Mouse (Mus musculus) kidney, adult 2 months (tissue): ENCODE data around the gene Usp31. TPM values are rescaled to one million over a fixed set of nuclear protein-coding genes. Genes with fewer than 3 reads are reported as not detected.

Experiments
- DNase-seq: peaks from one replicate; pipeline ENCODE4 v3.0.0; 2021
- H3K27ac ChIP-seq: fragments of 200-500 bp; 2 replicates; pipeline ENCODE4 v1.5.1; 2012; ENCODE audit warnings: low read depth, low read length, control low read depth, inconsistent platforms; ENCODE audit not compliant: insufficient read depth
- H3K27me3 ChIP-seq: fragments of 200-500 bp; replicated peaks from 2 replicates; pipeline ENCODE4 v1.6.1; 2012; ENCODE audit warnings: mild to moderate bottlenecking, moderate library complexity, low read length, inconsistent platforms; ENCODE audit not compliant: control insufficient read depth, insufficient read depth
- H3K36me3 ChIP-seq: fragments of 200-500 bp; 2 replicates; pipeline ENCODE4 v1.6.1; 2012; ENCODE audit warnings: mild to moderate bottlenecking, moderate library complexity, low read length, inconsistent platforms; ENCODE audit not compliant: control insufficient read depth, insufficient read depth
- H3K4me1 ChIP-seq: fragments of 200-500 bp; 2 replicates; pipeline ENCODE4 v1.6.1; 2011; ENCODE audit warnings: low read length; ENCODE audit not compliant: control insufficient read depth, insufficient read depth
- H3K4me3 ChIP-seq: fragments of 200-500 bp; 2 replicates; pipeline ENCODE4 v1.5.1; 2011; ENCODE audit warnings: mild to moderate bottlenecking, low read depth, low read length, control low read depth; ENCODE audit not compliant: insufficient read depth
- CTCF ChIP-seq: fragments of 200-500 bp; conservative IDR thresholded peaks from 2 replicates; pipeline ENCODE4 v1.5.1; 2011; ENCODE audit warnings: low read depth, mild to moderate bottlenecking, control low read depth, low read length, moderate library complexity, mixed read lengths; ENCODE audit not compliant: insufficient read depth, insufficient read length
- POLR2A ChIP-seq: fragments of 200-500 bp; IDR thresholded peaks from one replicate; pipeline ENCODE4 v1.6.1; 2011; ENCODE audit warnings: low read depth, low read length, control low read depth
- WGBS: fragments of 180-500 bp; shearing (Covaris S2); methylation state at CpG from one replicate; pipeline ENCODE4 v1.1.7; 2018; 5-methylcytosine and 5-hydroxymethylcytosine counted together
- polyA plus RNA-seq: library from polyadenylated mRNA; depleted of rRNA; stranded (reverse); fragments of >200 nt; gene quantifications from 2 replicates; pipeline ENCODE4 v1.2.3, GENCODE M21; 2012

Gene Usp31
- polyA plus RNA-seq, 1 experiment = 3.7 TPM

- DNase-seq = no peak
- no peaks in the 10 kb centered on the region for H3K27me3 ChIP-seq
- H3K27ac ChIP-seq = no peak overlapping the region
- peaks cover 3% of the 10 kb centered on the region; the same call in 1 of the 2 replicates for H3K36me3 ChIP-seq
- no peak overlapping the region for H3K4me3 ChIP-seq
- no peak for TF ChIP-seq POLR2A
- TF ChIP-seq CTCF = no peak
- no peaks in the 10 kb centered on the region for H3K4me1 ChIP-seq
- 88% methylated on average over 7 of the region's 7 CpGs for WGBS
Measured at GRCm38 (mm10) chr7:121658866-121659265, 48.2 kb downstream of the Usp31 start.

DNA sequence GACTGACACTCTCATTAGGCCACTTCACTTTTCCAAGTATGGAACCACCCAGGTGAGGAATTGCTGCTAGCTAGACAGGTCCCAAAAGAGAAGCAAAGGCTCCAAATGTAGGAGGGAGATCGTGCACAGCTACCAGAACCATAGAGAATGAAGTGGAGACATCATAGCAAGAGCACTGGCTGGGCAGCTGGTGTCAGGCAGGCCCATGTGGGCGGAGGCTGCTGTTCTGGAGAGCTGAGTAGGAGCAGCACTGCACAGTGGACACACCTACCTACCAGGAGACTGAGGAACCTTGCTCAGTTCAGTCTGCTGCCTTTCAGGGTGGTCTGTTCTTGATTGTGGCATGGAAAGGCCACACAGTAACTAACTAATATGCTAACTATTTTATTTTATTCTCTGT lies 52.4 kb downstream of the Usp31 start:
- Histone ChIP-seq H3K4me3 (no peak overlapping the region), H3K27ac (no peak overlapping the region), H3K27me3 (no peaks in the 10 kb centered on the region), H3K4me1 (no peaks in the 10 kb centered on the region), H3K36me3 (peaks cover 7% of the 10 kb centered on the region)
- no peak for DNase-seq
- WGBS = 96% methylated on average over 2 of the region's 2 CpGs
- TF ChIP-seq POLR2A (no peak), CTCF (no peak)

DNA sequence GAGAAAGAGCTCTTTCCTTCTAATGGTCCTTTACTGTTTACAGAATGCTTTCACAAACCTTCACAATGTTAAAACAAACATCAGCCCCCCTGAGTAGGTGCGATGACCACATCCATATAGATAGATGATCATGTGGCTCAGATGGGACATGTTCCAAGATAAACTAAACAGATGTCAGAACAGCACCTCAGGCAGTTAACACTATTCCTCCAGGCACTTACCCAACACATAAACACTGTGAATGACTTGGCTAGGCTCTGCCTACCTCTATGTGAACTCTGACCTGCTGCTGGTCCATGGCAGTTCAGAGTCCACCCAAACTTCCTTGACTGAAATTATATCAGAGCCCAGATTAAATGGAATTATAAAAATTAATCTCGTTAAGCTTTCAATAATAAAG lies 54.4 kb downstream of the Usp31 start:
- Histone ChIP-seq H3K4me1 (no peaks in the 10 kb centered on the region), H3K27ac (no peak overlapping the region), H3K4me3 (no peak overlapping the region), H3K36me3 (peaks cover 4% of the 10 kb centered on the region), H3K27me3 (no peaks in the 10 kb centered on the region)
- TF ChIP-seq CTCF = no peak
- no peak for TF ChIP-seq POLR2A
- 78% methylated on average over 2 of the region's 2 CpGs for WGBS
- DNase-seq = no peak

DNA sequence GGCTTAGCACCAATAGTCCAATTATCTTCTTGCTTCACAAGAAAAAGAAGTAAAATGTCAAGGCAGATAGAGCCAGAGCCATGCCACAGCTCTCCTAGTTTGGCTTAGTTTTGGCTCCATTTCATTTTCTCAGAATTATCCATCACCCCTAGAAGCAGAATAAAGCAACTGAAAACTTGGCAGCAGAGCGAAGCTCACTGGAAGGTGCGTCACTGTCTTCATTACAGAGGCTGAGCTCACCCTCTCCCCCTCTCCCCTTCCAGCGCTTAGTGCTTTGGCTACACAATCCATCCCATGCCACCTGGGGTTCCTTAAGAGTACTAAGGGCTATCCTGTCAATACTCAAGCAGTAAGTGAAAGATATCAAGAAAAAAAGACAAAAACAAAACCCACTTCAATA lies 56.3 kb downstream of the Usp31 start:
- Histone ChIP-seq H3K4me1 (no peaks in the 10 kb centered on the region), H3K27ac (no peak overlapping the region), H3K4me3 (no peak overlapping the region), H3K36me3 (peaks cover 4% of the 10 kb centered on the region), H3K27me3 (no peaks in the 10 kb centered on the region)
- TF ChIP-seq POLR2A = no peak
- TF ChIP-seq CTCF = no peak
- WGBS = 94% methylated on average over 3 of the region's 3 CpGs
- no peak for DNase-seq

DNA sequence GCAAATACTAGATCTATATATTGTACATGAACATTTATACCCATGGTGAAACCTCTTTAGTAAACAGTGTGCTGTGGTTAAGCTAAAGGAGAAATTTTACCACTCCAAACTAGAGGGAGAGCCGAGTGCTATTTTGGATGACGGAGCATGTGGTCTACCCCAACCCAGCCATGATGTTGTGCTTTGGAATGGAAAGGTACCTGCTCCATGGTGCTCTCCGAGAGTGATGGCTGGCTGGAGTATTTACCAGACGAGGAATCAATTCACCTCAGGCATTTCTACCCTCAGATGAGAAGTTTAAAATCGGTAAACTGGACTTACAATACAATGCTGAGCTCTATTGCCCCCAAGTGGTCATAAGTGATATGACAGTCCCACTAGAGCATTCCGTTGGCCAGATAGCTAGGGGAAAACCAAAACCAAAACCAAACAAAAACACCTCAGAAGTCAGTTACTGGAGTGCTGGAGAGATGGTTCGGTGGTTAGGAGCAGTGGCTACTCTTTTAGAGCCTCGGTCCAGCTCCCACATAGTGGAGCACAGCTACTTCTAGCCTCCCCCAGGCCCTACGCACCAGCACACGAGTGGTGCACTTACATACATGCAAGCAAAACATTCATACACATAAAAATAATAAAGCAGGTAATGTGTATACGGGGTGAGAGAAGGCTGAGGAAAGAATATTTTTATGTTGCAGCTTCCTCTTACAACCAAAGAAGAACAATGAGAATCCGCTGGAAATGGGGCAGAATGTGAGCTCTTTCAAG lies 65.9 kb downstream of the Usp31 start:
- WGBS = 49% methylated on average over 12 of the region's 12 CpGs

GRCm38 (mm10) chr7:121636732-121637131 lies 70.3 kb downstream of the Usp31 start:
- no peaks in the 10 kb centered on the region for H3K27me3 ChIP-seq
- H3K27ac ChIP-seq = no peak overlapping the region
- no peaks in the 10 kb centered on the region for H3K36me3 ChIP-seq
- WGBS = 61% methylated on average over 5 of the region's 5 CpGs
- no peak for DNase-seq
- H3K4me1 ChIP-seq = no peaks in the 10 kb centered on the region
- TF ChIP-seq CTCF (no peak), POLR2A (no peak)
- no peak overlapping the region for H3K4me3 ChIP-seq

More for the DNA sequence above, 65.9 kb downstream of the Usp31 start:
- no peak overlapping the region for H3K27ac ChIP-seq
- H3K4me3 ChIP-seq = no peak overlapping the region
- H3K4me1 ChIP-seq = no peaks in the 10 kb centered on the region
- H3K36me3 ChIP-seq = no peaks in the 10 kb centered on the region
- no peak for TF ChIP-seq POLR2A
- TF ChIP-seq CTCF = 0 out of 2 replicates have a peak, but pooled peaks have one; percentile 15
- H3K27me3 ChIP-seq = no peaks in the 10 kb centered on the region
- peak; percentile 60 for DNase-seq

DNA sequence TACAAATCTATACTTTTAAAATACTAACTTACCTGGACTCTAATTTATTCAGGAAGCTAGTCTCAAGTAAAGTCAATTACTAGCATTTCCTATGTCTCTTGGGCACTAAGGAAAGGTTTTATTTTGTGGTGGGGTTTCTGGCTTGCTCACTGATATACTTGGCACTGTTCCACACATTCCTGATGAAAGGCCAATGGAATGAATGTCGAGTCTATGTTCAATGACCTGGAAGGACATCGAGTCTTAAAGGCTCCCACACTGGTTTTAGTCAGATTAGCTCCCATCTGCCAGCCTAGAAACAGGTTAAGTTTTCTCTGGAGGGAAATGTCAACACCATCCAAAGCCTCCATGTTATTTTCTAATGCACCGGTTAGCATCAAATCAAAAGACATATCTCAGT lies 72.8 kb downstream of the Usp31 start:
- Histone ChIP-seq H3K4me1 (no peaks in the 10 kb centered on the region), H3K36me3 (no peaks in the 10 kb centered on the region), H3K27me3 (no peaks in the 10 kb centered on the region), H3K27ac (no peak overlapping the region), H3K4me3 (no peak overlapping the region)
- no peak for DNase-seq
- TF ChIP-seq POLR2A (no peak), CTCF (no peak)
- WGBS = 44% methylated on average over 3 of the region's 3 CpGs
